19 mouse cellular contexts compared by ENCODE assay signal in the genomic region with DNA sequence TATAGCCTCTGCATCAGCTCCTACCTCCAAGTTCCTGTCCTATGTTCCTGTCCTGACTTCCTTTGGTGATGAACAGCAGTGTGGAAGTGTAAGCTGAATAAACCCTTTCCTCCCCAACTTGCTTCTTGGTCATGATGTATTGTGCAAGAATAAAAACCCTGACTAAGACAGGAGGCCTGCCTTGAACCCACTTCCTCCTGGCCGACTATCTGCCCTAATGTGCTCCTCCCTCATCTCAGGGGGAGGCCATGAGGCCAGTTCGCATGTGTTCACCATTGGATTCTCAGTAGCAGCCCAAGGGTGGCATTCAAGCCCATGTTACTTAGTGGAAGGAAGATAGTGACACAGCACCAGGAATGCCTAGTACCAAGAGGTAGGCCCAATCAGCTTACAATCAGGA.
"Had no signal": no experiment of that assay in that cellular context is flagged by ENCODE, and none has a peak within 500 bp of the region (broad histone marks: within the 10 kb centered on the region; RNA-seq: fewer than 3 reads in every experiment).

No protein-coding gene starts in this region.

- H3K27me3 ChIP-seq: liver, embryonic 12.5 days; midbrain, embryonic 13.5 days; midbrain, embryonic 15.5 days; neural tube, embryonic 13.5 days; neural tube, embryonic 15.5 days had no signal

- H3K36me3 ChIP-seq: liver, embryonic 12.5 days; midbrain, embryonic 13.5 days; midbrain, embryonic 15.5 days; neural tube, embryonic 13.5 days; neural tube, embryonic 15.5 days had no signal

- ATAC-seq: liver, embryonic 12.5 days; midbrain, embryonic 13.5 days; midbrain, embryonic 15.5 days had no signal

- H3K4me3 ChIP-seq: liver, embryonic 12.5 days; midbrain, embryonic 13.5 days; midbrain, embryonic 15.5 days; myocyte; neural tube, embryonic 13.5 days; neural tube, embryonic 15.5 days had no signal

- H3K27ac ChIP-seq: liver, embryonic 12.5 days; liver, embryonic 14.5 days; midbrain, embryonic 13.5 days; midbrain, embryonic 15.5 days; neural tube, embryonic 13.5 days; neural tube, embryonic 15.5 days had no signal

- H3K4me1 ChIP-seq: liver, embryonic 12.5 days; midbrain, embryonic 13.5 days; midbrain, embryonic 15.5 days; neural tube, embryonic 13.5 days; neural tube, embryonic 15.5 days had no signal

- DNase-seq: lung, adult 18-20 months; lung, embryonic 14.5 days; lung, postnatal 10 days; lung, postnatal 4 days; retina, postnatal 1 day; right cerebral cortex, adult 18-20 months; right cerebral cortex, postnatal 25 days; right cerebral cortex, postnatal 4 days; spleen, adult 18-20 months; thymus, adult 18-20 months; thymus, postnatal 14 days; thymus, postnatal 4 days had no signal
